Mouse (Mus musculus): Measurements from ENCODE around the gene Klhl23. TPM values are rescaled to one million over a fixed set of nuclear protein-coding genes. Genes with fewer than 3 reads are reported as not detected.
"Not testable (repeated sequence)": the region's sequence is repeated elsewhere in the genome, so short reads cannot be mapped to it uniquely, and the experiment has no call there.

The Klhl23 gene
- polyA plus RNA-seq (2015; fragmentation: Nextera tagmentation; extraction: Ambion mirVana) = 59.8 and 60.0 TPM in 2 replicates

DNA sequence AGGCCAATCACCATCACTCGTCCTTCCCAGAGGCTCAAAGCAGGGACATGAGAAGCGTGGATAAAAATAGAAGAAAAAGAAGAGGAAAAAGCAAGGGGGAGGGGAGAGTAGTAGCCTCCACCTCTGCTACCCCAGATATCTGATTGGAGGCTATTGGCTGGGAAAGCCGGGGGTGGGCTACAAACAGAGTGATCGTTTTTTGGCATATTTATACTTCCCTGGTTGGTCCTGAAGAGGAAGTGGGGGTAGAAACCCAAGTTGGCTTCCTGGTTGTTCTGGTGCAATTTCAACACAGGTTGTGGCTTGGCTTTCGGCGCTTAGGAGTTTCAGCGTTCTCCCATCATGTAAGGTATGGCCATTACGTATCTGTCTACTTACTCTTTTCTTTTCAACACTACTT, at the start of gene Klhl23:
Klhl23 (plus strand) TSS at position 234 of the 400 bp plus-strand sequence.
- Histone ChIP-seq H3K4me1 (replicated peaks) (peaks cover 40% of the 10 kb centered on the region), H3K36me3 (peaks cover 3% of the 10 kb centered on the region; the same call in 1 of the 2 replicates), H3K9ac (replicated peaks) (peak within 1 kb of the TSS; percentile 95), H3K9me3 (no peaks in the 10 kb centered on the region), H3K27me3 (no peaks in the 10 kb centered on the region), H3K4me2 (replicated peaks) (peak within 1 kb of the TSS; percentile 66), H3K27ac (peak within 1 kb of the TSS; percentile 96), H3K4me3 (replicated peaks) (peak within 1 kb of the TSS; percentile 85)
- no peak for ATAC-seq
- WGBS = 22% methylated on average over 8 of the region's 8 CpGs

DNA sequence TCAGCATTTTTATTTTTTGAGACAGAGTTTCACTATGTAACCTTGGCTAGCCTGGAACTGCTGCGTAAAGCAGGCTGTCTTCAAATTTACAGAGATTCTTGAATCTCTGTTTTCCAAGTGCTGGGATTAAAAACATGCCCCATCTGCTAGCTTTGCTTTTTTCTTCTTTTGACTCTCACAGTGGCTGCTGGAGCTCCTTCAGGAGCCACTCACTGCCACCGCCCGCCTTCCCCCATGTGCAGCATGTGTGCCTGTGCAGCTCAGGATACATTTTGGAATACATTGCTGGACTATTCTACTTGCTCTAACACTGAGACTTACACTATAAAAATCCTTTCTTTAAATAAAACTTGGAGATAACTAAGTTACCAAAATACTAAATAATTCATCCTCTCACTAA, 48.4 kb upstream of the Klhl23 start:
- no peak overlapping the region for H3K4me2 ChIP-seq (replicated peaks)
- H3K9ac ChIP-seq (replicated peaks) = no peak overlapping the region
- no peak for ATAC-seq
- H3K9me3 ChIP-seq = no peaks in the 10 kb centered on the region
- WGBS = 97% methylated on average over 3 of the region's 3 CpGs
- H3K27me3 ChIP-seq = no peaks in the 10 kb centered on the region
- no peak overlapping the region for H3K4me3 ChIP-seq (replicated peaks)
- H3K4me1 ChIP-seq (replicated peaks) = no peaks in the 10 kb centered on the region
- H3K36me3 ChIP-seq = peaks cover 36% of the 10 kb centered on the region
- no peak overlapping the region for H3K27ac ChIP-seq

DNA sequence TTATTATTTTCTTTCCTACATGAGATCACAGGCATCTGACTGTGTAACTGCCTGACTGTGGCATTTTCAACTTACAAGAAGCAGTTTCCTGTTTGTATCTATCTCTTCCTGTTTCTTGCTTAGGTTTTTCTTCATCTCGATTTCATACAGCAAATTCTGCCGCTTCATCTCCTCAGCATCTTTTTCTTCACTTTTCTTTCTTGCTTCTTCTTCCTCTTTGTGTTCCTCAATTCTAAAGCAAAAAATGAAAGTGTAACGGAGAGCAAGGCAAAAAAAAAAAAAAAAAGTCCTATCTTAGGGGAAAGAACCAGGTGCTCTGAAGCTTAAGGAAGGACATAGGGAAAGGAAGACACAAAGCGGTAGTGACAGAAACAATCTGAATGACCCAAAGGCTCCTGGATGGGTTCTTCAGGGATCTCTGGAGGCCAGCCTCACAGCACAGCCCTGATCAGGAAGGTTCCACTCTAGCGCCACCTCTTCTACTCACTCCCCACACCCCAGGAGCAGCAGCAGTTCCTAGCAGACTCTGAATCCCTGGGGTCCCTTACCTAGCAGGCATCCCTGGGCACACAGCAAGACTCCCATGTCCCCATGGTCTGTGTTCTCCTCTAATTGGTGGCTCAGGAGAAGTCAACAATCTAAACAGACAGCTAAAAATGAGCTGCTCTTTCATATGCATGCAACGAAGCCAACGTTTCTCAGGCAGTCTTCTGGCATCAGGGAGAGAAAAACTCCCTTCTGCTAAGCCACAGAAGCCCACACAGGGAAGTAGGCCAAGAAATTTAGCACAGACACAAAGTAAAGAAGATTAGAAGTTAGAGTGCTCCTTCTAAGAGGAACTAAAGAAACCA, 43.5 kb upstream of the Klhl23 start:
- H3K27me3 ChIP-seq = no peaks in the 10 kb centered on the region
- ATAC-seq = no peak
- no peak overlapping the region for H3K27ac ChIP-seq
- H3K9me3 ChIP-seq = no peaks in the 10 kb centered on the region
- WGBS = 73% methylated on average over 7 of the region's 7 CpGs
- peaks cover 50% of the 10 kb centered on the region for H3K36me3 ChIP-seq
- H3K9ac ChIP-seq (replicated peaks) = no peak overlapping the region
- no peak overlapping the region for H3K4me3 ChIP-seq (replicated peaks)
- no peak overlapping the region for H3K4me2 ChIP-seq (replicated peaks)
- H3K4me1 ChIP-seq (replicated peaks) = no peaks in the 10 kb centered on the region

DNA sequence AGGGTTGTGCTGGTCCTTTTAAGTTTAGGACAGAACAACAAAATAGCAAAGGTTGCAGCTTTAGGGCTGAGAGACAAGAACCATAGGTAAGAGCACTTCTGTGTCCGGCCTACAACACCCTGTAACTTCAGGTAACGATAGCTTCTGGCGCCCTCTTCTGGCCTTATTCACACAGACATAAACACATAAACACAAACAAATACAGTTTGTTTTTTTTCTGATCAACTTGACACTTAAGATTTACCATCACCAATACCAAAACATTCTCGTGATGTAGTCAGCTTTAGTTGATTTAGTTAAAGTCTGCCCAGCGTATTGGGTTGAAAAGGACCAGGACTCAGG, 42.9 kb upstream of the Klhl23 start:
- no peaks in the 10 kb centered on the region for H3K4me1 ChIP-seq (replicated peaks)
- no peak for ATAC-seq
- H3K27ac ChIP-seq = no peak overlapping the region
- no peaks in the 10 kb centered on the region for H3K9me3 ChIP-seq
- H3K27me3 ChIP-seq = no peaks in the 10 kb centered on the region
- H3K9ac ChIP-seq (replicated peaks) = no peak overlapping the region
- 41% methylated on average over 5 of the region's 5 CpGs for WGBS
- no peak overlapping the region for H3K4me3 ChIP-seq (replicated peaks)
- peaks cover 46% of the 10 kb centered on the region for H3K36me3 ChIP-seq
- H3K4me2 ChIP-seq (replicated peaks) = no peak overlapping the region

DNA sequence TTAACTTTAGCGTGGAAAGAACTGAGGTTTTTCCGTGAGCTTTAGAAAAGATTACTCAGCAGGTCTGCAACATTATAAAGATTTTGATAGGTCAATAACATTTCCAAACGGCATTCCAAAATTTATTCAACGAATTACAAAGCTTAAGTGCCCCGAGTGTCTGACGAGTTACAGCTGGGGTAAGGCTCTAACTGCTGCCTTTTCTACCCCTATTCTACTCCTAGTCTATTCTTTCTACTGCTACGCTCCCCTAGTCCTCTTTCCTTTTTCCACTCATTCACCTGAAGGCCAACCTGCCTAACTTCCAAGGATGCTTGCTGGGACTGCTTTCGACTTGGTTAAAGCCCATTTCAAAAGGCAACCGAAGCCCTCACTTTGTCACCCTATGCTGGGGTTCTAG, 32.8 kb upstream of the Klhl23 start:
- Histone ChIP-seq H3K9ac (replicated peaks) (peak overlapping the region; percentile 78), H3K36me3 (peaks cover 36% of the 10 kb centered on the region), H3K4me3 (replicated peaks) (peak overlapping the region; percentile 73), H3K9me3 (no peaks in the 10 kb centered on the region), H3K4me2 (replicated peaks) (peak overlapping the region; percentile 89), H3K4me1 (replicated peaks) (peaks cover 20% of the 10 kb centered on the region), H3K27ac (peak overlapping the region; percentile 94; the same call in 1 of the 2 replicates), H3K27me3 (no peaks in the 10 kb centered on the region)
- ATAC-seq = peak; percentile 61
- WGBS = 26% methylated on average over 9 of the region's 9 CpGs

DNA sequence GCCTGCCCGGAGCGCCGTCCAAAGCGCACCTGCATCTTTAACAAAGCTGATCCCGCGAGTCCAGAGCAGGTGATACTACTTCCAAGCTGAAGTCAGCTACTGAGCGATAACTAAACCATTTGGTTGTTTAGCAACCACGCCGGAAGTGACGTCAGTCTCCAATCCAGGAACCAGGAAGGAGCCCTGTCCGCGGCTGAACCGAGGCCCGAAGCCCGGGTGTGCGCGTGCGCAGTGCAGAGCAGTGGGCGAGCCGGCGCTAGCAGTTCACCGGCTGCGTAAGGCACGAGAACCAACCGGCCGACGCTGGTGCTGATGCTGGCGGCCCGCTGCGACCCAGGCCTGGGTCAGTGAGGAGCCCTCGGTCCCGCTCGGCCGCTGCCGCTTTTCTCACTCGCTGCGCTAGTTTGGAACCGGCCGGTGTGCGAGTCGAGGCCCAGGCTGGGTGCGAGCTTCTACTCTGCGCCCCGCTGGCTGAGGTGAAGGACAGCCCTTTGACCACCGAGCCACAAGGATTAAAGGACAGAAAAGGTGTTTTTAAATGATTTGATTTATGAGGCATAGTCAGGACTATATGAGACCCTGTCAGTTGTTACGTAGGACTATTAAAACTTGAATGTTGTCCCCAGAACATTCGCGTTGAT, 32.2 kb upstream of the Klhl23 start, which contains the start of the genes Ccdc173 and Phospho2:
Ccdc173 (minus strand) TSS at position 147 of the 641 bp plus-strand sequence.
Phospho2 (plus strand) TSS at position 195 of the 641 bp plus-strand sequence.
- Histone ChIP-seq H3K9ac (replicated peaks) (peak within 1 kb of the TSS; percentile 78), H3K4me2 (replicated peaks) (peak within 1 kb of the TSS; percentile 89), H3K4me3 (replicated peaks) (peak within 1 kb of the TSS; percentile 73), H3K4me1 (replicated peaks) (peaks cover 20% of the 10 kb centered on the region), H3K9me3 (no peaks in the 10 kb centered on the region), H3K36me3 (peaks cover 35% of the 10 kb centered on the region), H3K27ac (peak within 1 kb of the TSS; percentile 94), H3K27me3 (no peaks in the 10 kb centered on the region)
- ATAC-seq = peak; percentile 96
- WGBS = 2% methylated on average over 48 of the region's 48 CpGs

DNA sequence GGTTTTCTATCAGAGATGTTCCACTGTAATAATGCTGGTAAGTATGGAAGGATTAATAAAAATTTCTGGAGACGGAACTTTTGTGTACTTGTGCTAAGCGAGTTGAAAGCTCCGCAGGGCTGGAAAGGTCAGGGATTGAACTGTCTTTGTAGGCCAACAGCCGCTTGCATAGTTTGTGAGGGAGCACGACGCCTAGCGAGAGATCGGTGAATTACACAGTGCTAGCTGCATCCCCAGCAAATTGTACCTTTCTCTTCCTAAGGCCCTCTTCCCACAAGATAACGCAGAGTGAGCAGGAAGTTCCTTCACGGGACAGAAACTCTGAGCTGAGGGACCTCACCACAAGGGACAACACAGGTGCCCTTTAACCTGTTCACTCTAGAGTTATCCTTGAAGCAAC, 31.5 kb upstream of the Klhl23 start:
- Histone ChIP-seq H3K27me3 (no peaks in the 10 kb centered on the region), H3K9me3 (no peaks in the 10 kb centered on the region), H3K4me2 (replicated peaks) (peak overlapping the region; percentile 89), H3K4me1 (replicated peaks) (peaks cover 20% of the 10 kb centered on the region), H3K9ac (replicated peaks) (peak overlapping the region; percentile 78), H3K4me3 (replicated peaks) (peak overlapping the region; percentile 73), H3K27ac (peak overlapping the region; percentile 94; the same call in 1 of the 2 replicates), H3K36me3 (peaks cover 42% of the 10 kb centered on the region)
- 1% methylated on average over 10 of the region's 10 CpGs for WGBS
- ATAC-seq = 0 out of 2 replicates have a peak, but pooled peaks have one; percentile 32

DNA sequence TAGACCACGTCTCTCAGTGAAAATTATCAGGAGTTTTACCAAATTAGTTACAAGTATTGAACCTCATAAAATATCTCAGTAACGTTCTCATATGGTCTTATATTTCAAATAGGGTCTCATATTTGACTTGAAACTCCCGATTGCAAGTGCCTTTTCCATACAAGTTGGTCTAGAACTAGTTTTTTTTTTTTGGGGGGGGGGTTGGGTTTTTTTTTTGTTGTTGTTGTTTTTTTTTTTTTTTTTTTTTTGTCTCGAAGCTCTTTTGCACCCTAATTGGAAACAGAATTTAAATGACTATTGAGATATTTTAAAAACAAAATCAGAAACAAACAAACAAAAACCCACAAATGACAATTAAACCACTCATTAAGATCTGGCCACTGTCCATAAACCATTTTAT, 31.0 kb upstream of the Klhl23 start:
- WGBS = 80% methylated on average over 4 of the region's 4 CpGs
- H3K36me3 ChIP-seq = peaks cover 42% of the 10 kb centered on the region
- ATAC-seq = no peak
- H3K9ac ChIP-seq (replicated peaks) = no peak overlapping the region
- H3K27me3 ChIP-seq = no peaks in the 10 kb centered on the region
- H3K4me2 ChIP-seq (replicated peaks) = peak overlapping the region; percentile 89
- H3K4me1 ChIP-seq (replicated peaks) = peaks cover 20% of the 10 kb centered on the region
- no peak overlapping the region for H3K27ac ChIP-seq
- H3K4me3 ChIP-seq (replicated peaks) = peak overlapping the region; percentile 73
- H3K9me3 ChIP-seq = no peaks in the 10 kb centered on the region

DNA sequence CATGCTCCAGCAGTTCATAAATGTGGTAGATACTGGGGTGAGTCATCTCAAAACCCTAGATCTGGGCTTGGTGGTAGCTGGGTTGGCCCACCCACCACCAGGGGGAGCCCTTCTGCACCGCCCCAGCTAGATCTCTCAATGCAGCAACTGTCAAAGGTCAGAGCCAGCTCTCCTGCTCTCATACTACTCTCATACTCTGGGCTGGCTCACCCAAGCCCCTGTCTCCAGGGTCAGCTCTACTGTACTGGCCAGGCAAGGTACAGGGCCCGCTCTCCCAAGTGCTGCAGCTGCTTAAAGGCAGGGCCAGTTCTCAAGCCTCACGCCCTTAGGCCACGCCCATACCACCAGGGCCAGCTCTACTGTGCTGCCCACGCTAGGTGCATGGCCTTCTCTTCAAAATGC, 18.8 kb upstream of the Klhl23 start:
- no peak overlapping the region for H3K4me2 ChIP-seq (replicated peaks)
- H3K27me3 ChIP-seq = no peaks in the 10 kb centered on the region
- H3K9me3 ChIP-seq = no peaks in the 10 kb centered on the region
- no peaks in the 10 kb centered on the region for H3K4me1 ChIP-seq (replicated peaks)
- H3K9ac ChIP-seq (replicated peaks) = no peak overlapping the region
- H3K4me3 ChIP-seq (replicated peaks) = no peak overlapping the region
- ATAC-seq = peak; percentile 65; the same call in 1 of the 2 replicates
- H3K27ac ChIP-seq = no peak overlapping the region
- peaks cover under 1% of the 10 kb centered on the region; the same call in 1 of the 2 replicates for H3K36me3 ChIP-seq
- WGBS = 51% methylated on average over 5 of the region's 5 CpGs

DNA sequence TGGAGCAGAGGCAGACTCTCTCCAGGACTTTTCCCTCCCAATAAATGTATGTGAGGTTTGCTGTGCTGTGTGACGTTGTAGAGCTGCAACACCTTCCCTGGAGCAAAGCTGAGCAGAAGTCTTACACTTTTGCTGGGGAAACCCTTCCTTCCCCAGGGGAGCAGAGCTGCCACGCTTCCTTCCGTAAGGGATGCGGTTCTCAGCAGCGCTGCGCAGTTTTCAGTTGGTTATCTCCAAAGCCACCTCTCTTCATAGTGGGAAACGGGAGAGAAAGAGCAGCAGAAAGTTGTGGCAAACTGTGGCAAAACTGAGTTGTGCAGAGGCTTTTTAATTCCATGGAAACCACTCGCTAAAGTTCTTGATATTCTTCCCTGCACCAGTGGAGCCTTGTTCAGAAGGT, 18.0 kb upstream of the Klhl23 start:
- Histone ChIP-seq H3K27me3 (no peaks in the 10 kb centered on the region), H3K4me3 (replicated peaks) (no peak overlapping the region), H3K4me2 (replicated peaks) (no peak overlapping the region), H3K27ac (no peak overlapping the region), H3K9me3 (no peaks in the 10 kb centered on the region), H3K9ac (replicated peaks) (no peak overlapping the region), H3K36me3 (no peaks in the 10 kb centered on the region), H3K4me1 (replicated peaks) (no peaks in the 10 kb centered on the region)
- 71% methylated on average over 8 of the region's 8 CpGs for WGBS
- no peak for ATAC-seq

DNA sequence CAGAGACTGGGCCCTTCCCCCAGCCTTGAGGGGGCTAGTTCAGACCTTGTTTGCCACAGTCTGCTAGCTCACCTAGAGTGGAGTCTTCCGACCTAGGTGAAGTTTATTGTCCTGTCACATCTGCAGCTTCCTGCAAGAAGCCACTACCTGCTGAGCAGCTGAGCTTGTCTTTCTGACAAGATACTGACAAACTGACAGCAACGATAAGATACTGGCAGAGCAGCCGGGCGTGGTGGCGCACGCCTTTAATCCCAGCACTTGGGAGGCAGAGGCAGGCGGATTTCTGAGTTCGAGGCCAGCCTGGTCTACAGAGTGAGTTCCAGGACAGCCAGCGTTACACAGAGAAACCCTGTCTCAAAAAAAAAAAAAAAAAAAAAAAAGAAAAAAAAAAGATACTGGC, 17.1 kb upstream of the Klhl23 start:
- not testable (repeated sequence) for H3K4me1 ChIP-seq (replicated peaks); H3K9me3 ChIP-seq; H3K36me3 ChIP-seq; H3K4me3 ChIP-seq (replicated peaks); H3K9ac ChIP-seq (replicated peaks); H3K4me2 ChIP-seq (replicated peaks); ATAC-seq; H3K27me3 ChIP-seq; H3K27ac ChIP-seq
- WGBS = 84% methylated on average over 9 of the region's 9 CpGs

DNA sequence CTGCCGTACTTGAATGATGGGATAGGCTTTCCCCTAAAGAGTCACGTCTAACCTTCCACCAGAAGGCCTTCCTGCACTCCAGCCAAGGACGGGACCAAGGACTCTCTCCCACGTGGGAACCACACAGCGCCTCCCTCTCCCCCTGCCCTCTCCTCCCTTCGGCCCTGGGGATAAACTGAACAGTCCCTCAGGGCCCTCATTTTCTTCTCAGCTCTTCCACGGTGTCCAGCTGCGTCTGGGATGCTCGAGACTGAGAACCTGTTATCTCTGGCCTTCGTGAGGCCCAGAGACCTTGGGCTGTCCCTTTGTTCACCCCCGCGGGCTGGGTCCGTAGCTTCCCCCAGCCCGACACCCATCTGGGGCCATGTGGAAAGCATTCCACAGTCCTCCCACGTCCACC, 11.6 kb upstream of the Klhl23 start:
- WGBS = 56% methylated on average over 15 of the region's 15 CpGs
- H3K27ac ChIP-seq = no peak overlapping the region
- no peak overlapping the region for H3K4me3 ChIP-seq (replicated peaks)
- H3K36me3 ChIP-seq = no peaks in the 10 kb centered on the region
- ATAC-seq = no peak
- H3K9me3 ChIP-seq = no peaks in the 10 kb centered on the region
- no peak overlapping the region for H3K9ac ChIP-seq (replicated peaks)
- no peaks in the 10 kb centered on the region for H3K27me3 ChIP-seq
- H3K4me1 ChIP-seq (replicated peaks) = no peaks in the 10 kb centered on the region
- H3K4me2 ChIP-seq (replicated peaks) = no peak overlapping the region

Measured in midbrain, embryonic 13.5 days (tissue).